Mouse (Mus musculus) spleen, postnatal 14 days (tissue): ENCODE measurements around the gene Itga9.

ENCODE experiments used
- DNase-seq, 2 experiments: peaks; one replicate each; pipeline ENCODE4 v3.0.0; 2021 to 2022; ENCODE audit warnings: low spot score in 2 of 2

The Itga9 gene

DNA sequence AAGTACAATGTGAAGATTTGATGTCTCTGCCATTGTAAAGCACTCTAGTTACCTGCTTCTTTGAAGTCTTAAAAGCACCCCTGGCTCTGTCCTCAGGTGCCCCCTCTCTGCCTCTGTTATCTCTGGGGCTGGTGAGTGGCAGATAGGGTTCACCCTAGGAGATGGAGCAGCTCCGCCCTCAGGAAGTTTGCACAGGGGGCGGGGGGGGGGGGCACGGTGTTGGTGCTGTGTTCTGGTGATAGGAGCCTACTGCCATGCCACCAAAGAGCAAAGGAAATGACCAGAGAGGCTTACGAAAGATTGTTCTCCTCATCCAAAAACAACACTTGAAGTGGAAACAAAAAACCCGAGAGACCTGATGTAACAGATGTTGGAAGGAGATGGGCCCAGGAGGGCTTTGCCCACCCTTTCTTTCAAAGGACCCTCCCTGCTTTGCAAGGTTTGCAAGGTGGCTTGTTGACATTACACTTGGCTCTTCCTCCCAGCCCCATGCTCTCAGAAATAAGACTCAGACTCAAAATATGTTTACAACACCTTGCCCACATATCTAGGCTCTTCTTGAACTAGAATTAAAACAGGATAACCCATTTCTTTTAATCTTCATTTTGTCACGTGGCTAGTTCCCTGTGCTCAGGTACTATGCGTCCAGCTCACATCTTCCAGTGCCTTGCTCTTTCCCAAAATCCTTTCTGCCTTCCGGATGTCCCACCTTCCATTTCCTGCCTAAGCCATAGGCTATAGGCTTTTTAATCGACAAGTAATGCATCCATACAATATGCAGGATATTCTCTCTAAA, 79.9 kb downstream of the Itga9 start:
- no peak for DNase-seq

DNA sequence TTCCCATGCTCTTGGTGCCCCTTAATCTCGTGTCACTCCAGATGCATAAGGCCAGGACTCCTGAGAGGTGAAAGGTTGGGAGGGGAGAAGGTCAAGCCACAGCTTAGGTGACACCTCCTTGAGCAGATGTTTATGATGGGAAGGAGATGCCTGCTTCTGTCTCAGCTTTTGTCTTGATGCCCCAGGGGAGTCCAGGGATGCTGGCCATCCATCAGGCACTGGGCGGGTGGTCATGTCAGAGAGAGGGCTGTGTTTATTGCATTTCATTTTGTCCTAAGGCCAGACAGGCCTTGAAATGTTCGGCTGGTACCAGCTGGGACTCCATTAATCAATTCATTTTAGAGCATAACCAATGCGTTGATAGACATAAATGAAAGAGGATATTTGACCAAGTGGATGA, 81.8 kb downstream of the Itga9 start:
- no peak for DNase-seq

DNA sequence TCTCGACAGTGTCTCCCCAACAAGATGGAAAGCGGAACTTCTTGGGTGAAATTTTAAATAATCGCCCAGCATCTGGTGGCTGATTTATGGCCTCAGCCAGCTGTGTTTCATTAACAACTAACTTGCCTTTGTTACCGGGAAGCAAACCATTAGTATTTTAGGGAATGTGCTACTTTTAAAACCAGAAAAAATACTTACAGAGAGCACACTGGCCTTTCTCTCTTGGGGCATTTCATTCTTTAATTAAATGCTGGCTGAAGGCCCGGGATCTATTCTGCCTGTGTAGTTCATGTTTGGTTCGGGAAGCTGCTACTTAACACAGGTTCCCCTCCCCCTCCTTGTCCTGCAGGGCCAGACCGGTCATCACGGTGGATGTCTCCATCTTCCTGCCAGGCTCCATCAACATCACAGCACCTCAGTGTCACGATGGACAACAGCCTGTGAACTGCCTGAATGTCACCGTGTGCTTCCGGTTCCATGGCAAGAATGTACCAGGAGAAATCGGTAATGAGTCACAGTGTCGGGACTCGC, 82.5 kb downstream of the Itga9 start:
- DNase-seq = no peak

DNA sequence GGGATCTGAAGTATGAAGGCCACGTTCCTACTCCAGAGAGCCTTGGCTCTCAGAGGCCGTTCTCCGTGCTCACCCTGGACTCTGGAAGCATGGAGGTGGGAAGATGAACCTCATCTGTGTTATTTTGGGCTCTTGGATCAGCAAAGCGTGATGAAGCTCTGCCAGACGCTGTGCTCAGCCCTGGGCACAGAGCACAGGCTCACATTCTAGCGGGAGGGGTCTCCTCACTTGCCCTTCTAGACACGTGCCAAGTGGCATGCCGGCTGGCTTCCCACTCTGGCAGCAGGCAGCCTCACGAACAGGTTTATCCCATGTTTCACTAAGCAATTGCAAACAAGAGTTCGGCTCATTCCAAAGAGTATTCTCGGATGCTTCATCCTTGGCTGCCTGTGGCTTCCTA, 86.8 kb downstream of the Itga9 start:
- no peak for DNase-seq

DNA sequence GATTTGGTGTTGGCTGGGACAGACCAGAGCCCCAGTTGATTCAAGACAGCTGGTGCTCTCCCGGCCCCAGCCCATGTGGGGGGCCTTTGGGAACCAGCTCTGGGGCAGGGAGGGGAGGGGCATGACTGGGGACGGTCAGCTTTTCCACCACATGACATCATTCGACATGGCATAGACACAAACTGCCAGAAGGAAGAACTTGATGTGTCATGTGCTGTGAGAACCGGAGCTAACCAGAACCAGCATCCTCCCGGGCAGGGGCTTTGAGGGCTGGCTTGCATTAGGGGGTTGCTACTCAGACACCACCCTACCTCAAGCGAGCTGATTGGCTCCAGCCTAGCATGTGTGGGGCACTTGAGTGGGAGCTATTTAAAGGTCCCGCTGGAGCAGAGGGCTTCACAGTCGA, 87.9 kb downstream of the Itga9 start:
- DNase-seq = no peak

DNA sequence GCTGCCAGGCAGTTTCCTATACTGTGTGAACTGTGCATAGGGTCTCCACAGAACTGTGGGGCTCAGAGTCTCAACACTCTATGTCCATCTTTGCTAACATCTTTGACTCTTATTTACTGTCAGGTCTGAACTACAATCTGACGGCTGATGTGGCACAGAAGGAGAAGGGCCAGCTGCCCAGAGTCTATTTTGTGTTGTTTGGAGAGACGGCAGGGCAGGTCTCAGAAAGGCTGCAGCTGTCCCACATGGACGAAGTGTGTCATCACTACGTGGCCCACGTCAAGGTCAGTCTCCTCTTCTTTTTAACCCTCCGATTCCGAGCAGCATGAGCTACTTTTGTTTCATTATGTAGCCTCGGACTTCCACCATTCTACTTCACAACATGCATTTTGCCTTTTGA, 91.7 kb downstream of the Itga9 start:
- DNase-seq = no peak

DNA sequence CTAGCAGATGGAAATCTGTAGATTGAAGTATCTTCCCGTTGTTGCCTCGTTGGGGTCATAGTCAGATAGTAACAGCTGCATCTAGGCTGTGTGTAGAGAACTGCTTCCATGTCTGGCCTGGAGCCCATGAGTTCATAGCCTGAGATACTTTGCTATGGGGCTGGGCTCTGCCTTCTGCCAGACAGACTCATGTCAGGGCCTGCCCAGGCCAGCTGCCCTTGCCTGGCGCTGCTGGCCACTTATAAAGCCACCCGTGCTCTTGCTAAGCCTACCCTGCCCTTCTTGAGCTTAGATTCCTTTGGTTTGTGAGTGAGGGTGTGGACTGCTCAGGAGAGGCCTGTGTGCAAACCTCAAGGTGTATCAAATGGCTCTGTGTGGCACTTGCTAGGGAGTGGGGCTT, 93.2 kb downstream of the Itga9 start:
- DNase-seq = no peak

DNA sequence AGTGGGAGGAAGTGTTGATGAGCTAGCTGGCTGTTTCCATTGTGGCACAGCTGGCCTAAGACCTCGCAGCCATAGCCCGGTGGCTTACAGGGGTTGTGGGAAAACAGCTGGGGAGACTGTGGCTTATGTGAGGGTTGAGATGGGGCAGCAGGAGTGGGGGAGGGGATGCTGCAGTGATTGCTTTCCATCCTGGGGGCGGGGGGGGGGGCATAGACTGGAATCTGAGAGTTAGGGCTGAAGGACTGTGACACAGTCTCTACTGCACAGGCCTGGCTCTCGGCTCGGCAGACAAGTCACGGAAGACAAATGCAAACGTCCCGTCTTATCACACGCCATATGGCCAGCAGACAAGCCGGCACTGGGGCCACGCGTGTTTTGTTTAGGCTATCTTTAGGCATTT, 94.4 kb downstream of the Itga9 start:
- no peak for DNase-seq

DNA sequence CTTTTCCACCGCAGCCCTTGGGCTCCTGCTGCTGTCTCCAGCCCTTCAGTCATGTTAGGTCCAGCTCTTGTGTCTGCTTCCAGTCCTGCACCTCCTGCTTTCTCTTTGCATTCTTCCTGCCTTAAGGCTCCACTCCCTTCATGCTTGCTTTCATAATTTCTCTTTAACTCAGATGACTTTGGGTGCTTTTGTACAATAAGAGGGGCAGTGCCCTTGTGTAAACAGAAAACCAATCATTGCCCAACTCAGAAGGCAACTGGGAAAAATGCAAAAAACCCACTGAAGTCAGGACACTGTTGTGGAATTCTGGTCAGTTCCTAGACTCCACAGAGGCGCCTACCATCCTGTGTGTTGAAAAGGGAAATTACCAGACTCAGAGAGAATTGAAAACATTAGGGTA, 95.3 kb downstream of the Itga9 start:
- no peak for DNase-seq

DNA sequence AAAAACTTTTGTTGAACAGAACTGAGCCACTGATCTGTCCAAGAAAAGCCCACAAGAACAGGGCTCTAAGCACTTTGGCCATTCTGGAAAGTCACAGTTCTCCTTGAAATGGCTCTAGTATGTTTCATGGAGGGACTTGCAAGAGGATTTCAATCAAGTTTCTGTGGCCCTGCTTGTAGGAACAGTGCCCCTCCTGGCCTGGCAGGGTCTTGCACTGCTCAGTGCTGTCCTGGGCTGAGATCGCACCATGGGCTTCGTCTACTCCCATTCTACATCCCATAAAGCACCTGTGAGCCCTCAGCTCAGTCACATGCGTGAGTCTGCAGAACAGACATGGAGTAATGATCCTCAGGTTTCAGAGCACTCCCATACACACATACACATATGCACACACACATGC, 96.7 kb downstream of the Itga9 start:
- no peak for DNase-seq

DNA sequence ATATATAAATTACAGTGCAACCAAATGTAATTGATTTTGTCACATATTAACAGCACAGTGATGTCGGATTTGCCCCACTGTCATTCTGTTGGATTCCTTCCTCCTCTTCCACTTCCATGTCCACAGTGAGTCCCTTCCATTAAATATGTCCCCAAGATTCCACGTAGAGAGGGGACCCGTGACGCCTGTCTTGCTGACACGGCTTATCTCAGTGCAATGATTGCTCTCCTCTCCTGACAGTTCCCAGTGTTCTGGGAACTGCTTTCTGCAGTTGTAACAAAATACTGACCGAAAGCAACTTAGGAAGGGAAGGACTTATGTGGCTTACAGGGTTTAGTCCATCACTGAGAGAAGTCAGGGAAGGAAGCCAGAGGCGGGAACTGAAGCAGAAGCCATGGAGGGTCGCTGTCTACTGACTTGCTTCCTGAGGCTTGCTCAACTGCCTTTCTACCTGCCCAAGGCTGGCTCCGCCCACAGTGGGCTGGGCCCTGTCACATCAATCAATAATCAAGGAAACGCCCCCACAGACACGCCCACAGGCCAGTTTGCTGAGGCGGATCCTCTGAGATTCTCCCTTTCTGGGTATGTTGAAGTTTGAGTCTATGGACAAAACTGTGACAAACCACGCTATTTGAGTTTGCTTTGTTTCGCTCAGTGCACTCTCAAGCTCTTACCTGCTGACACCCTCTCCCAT, 99.0 kb downstream of the Itga9 start:
- no peak for DNase-seq

DNA sequence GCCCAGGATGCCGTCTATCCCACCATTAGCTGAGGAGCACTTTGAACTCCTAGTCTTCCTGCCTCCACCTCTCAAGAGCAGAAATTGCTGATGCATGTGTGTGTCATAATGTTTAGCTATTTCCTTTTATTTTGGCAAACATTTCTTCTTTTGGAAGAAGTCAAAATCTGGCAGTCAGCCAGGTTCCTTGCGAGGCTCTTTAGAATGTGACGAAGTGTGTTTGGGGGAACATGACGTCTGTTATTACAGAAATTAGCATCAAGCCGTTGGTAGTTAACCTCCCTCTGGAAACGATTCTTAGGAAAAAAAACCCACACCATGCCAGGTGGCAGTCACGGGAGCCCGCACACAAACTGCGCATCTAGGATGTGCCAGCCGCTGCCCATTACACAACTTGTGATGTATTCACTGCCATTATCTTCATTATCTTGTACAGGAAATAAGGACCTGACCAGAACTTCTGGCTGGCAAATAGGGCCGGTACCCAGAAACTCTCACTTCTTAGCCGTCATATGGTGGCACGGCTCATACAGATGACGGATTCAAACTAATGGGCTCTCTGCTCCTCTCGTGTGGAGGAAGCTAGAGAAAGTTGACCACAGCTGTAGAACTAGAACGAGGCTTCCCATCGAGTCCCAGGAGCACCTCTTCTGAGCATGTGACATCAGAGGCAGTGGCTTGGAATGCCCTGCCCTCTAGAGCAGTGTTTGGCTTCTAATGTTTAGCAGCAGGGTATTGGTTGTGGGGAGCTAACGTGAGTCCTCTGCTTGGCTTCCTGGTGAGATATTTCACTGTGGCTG, 99.9 kb downstream of the Itga9 start:
- no peak for DNase-seq

DNA sequence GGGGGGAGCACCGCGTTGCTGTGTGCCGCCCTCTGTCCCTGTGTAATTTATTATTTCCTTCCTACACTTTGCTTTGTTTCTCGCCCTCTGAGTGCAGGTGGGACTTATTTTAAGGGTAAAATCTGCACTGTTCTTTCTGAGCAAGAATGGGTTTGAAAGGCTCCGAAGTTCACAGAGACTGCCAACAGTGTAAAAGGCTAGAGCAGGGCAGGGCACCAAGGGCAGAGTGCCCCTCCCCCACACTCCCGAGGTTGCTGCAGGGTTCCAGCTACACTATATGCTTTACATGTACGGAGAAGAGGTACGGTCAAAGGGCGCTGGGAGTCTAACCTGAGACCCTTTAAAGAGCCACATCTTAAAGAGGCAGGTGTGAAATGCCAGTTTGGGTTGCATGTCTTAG, 104.1 kb downstream of the Itga9 start:
- DNase-seq = no peak

DNA sequence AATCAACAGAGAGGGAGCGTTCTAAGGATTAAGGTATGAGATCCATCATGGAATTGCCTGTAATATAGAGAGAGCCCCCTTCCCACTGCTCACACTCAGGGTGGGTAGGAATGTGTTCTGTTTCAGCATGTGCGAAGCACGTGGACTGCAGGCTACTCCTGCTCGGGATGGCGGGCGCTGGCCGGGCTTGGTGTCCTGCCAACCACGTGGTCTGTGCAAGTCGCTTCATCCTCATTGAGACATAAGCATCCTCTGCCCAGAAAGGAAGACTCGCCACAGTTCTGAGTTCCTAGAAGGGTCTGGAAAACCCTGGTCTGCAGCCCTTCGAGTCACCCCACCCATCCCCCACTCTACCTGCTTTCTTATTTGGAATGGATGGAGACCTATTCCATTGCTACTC, 105.3 kb downstream of the Itga9 start:
- DNase-seq = no peak

DNA sequence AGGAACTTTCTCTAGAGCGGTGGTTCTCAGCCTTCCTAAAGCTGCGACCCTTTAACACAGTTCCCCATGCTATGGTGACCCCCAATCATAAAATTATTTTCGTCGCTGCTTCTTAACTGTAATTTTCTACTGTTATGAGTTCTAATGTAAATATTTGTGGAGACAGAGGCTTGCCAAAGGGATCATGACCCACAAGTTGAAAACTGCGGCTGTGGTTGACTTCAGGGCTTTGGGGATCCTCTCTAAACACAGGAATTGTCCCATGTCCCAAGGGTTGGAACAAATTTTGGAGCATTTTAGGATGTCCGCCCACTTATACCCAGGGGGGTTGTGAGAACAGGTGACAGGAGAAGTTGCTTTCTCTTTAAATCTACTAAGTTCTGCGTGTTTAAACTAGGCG, 107.0 kb downstream of the Itga9 start:
- no peak for DNase-seq

DNA sequence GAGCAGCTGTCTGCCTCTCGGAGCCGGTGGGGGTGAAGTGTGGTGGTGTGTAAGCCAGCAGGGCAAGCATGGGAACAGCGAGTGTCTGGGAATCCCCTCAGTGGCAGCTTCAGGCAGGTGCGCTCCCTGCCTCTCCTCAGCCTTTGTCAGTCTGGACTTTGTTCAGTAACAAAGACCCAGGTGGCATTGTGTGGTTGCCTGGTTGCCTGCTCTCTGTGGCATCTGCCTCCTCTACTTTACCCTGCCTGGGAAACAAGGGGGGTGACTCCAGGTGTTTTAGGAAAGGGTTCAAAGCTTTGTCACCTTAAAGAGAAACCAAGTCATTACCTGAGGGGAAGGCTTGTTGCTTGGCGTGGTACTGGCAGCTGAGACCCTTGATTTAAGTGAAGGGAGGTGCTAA, 108.0 kb downstream of the Itga9 start:
- DNase-seq = no peak

DNA sequence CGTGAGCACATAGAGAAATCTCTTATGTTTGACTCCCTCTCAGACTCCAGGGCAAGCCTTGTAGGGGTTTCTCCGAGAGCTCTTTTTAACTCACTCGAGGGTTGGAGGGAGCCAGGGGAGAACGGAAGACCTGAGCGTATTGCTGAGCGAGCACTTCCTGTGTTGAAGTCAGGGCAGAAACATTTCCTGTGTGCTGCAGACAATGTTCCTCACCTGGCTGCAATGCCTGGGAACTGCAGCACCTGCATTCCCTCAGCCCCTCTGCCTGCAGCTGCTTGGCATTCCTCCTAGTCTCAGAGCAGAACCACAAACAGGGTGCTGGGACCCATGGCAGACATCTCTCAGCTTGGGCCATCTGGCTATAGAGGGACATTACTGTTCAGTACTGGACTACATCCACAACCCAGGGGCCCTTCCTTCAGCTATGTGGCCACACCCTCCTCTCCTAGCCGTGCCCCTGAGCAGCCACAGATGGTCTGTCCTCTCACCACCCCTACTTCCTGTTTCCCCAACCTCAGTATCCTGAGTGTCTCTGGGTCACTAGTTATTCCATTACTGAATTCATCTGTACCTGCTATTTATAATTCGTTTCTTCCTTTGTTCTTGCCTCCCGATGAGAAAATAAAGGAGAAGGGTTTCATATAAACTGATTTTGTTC, 109.6 kb downstream of the Itga9 start:
- DNase-seq = no peak

DNA sequence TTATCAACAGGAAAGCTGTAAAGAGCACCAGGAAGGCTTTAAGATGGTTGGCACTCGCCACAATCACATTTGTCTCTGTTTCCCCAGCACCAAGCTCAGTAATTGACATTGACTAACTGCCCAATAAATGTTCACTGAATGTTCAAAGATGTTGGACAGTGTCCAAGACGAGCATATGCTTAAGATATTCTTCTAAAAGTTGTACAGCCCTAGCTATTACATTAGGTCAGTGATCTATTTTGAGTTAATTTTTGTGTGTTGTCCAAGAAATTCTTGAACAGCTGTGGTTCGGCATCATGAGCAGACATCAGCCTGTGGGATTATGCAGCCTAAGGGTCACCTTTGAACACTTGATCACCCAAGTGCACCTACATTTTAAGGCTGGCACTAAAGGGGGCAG, 110.9 kb downstream of the Itga9 start:
- DNase-seq = no peak

DNA sequence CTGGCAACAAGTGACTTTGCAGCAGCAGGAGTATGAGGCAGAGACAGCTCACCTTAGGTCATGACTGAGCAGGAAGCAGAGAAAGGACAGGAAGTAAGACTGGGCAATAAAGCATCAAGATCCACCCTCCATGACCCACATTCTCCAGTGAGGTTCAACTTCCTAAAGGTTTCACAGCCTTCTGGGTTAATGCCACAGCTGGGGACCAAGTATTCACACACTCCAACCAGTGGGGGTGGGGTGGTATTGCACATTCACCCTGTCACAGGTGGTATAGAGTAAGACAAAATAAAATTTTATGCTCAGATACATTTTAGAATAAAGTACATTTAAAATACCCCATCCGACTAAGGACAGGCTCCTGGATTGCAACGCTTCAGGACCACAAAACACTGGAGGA, 112.0 kb downstream of the Itga9 start:
- no peak for DNase-seq

DNA sequence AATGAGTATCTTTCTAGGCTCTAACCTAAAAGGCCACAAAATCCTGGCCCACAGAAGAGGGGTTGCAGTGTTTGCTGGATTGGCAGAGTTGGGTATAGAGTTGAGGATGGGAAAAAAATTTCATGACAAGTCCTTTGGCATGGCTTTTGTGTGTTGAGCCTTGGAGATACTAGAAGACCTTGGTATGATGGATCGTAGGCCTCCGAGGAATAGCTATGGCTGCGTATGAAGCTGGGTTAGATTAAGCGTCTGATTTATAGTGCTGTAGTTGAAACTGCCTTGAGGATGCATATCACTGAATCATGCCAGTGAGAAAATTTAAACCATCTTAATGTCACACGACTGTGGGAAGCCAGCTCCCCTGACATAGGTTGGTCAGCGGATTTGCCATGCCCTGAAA, 114.6 kb downstream of the Itga9 start:
- DNase-seq = no peak

DNA sequence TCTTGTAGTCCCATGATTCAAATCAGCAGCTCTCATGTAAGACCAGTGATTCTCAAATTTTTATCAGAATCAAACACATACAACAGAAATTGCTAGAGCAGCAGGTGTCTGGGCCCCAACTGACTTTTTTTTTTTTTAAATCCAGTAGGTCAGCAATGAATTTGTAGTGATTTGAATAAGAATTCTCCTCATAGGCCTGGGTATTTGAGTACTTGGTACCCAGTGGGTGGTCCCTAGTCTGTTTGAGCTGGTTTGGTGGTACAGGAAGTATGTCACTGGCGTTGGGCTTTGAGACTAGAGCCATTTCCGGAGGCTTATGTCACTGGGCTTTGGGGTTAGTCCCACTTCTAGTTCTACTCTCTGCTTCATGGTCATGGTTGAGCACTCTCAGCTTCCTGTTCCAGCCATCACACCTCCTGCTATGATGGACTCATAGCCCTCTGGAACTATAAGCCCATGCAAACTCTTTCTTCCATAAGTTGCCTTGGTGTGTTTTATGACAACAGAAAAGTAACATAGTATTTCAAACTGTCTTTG, 116.4 kb downstream of the Itga9 start:
- no peak for DNase-seq

DNA sequence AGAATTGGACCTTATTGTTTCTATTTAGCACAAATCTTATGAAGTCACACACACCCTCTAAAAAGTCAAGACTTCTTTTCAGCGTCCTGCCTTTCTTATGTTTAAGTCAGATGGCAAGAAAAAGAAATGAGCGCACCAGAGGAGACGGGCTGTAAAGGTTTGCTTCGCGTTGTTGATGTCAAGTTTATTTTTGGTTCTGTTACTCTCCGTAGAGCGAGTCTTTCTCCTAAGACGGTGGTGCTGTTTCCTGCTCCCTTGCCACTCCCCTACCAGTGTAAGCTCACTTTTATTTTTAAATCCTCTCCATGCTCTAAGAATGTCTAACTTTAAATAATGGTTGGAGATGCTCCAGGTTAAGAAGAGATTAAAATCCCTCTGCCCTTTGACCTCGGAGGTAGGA, 118.6 kb downstream of the Itga9 start:
- DNase-seq = no peak
